Mouse (Mus musculus) heart, postnatal 0 days (tissue): ENCODE data around the gene Dnajc9.

Experiments
- CTCF ChIP-seq: IDR thresholded peaks from 2 replicates; pipeline ENCODE4 v1.5.1; 2016; ENCODE audit warnings: antibody characterized with exemption, control low read depth, low read depth
- EP300 ChIP-seq: IDR thresholded peaks from 2 replicates; pipeline ENCODE4 v1.6.1; 2016; ENCODE audit warnings: antibody characterized with exemption, low read depth

DNA sequence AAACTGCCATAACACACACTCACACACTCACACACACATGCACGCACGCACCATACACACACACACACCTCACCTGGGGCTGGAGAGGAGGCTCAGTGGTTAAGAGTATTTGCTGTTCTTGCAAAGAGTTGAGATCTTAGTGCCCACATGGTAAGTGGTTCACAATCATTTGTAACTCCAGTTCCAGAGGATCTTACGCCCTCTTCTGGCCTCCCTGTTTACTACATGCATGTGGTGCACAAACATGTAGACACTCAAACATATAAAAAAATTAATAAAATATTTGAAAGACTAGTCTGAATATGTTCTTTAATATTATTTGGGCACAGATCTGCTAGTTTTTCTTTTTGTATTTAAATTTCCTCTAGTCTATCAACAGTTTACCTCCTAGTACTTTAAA lies 20.4 kb downstream of the Dnajc9 start:
- TF ChIP-seq CTCF (no peak), EP300 (no peak)
